Mouse (Mus musculus) MEL (cell line): Measurements from ENCODE around the gene Nrxn3.

Experiments used
- KAT2A ChIP-seq: conservative IDR thresholded peaks from 2 replicates; pipeline ENCODE4 v1.6.1; 2012; ENCODE audit warnings: low read depth, low read length, improper control_type of control experiment, inconsistent platforms
- MAFK ChIP-seq: IDR thresholded peaks from 2 replicates; pipeline ENCODE4 v1.6.1; 2011; ENCODE audit warnings: low read depth, mild to moderate bottlenecking, low read length, improper control_type of control experiment, borderline replicate concordance

DNA sequence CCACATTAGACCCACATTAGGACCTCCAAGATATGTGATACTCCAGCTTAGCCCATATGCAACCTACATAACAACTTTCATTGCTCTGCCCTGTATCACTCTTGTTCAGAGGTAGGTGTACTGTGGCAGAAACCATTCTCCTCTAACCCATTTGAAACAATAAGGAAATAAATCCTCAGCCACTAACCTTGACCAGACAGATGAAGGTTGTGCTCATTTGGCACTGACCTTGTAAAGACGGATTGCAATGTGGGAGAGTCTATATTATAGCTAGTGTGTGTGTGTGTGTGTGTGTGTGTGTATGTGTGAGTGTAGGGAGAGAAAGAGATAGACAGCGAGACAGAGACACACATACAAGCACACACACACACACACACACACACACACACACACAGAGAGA, 253.9 kb downstream of the Nrxn3 start:
- TF ChIP-seq KAT2A, result no peak
- TF ChIP-seq MAFK, result no peak
